Mouse (Mus musculus) midbrain, postnatal 0 days (tissue): Measurements from ENCODE around the gene Arhgap18. TPM values are rescaled to one million over a fixed set of nuclear protein-coding genes. Genes with fewer than 3 reads are reported as not detected.

Source experiments
- ATAC-seq: fragments of 200-750 bp; cut with Nextera tagmentation; 2 replicates; pipeline ENCODE4 v1.8.0; 2017; ENCODE audit warnings: moderate number of reproducible peaks, mild to moderate bottlenecking, moderate TSS enrichment, moderate library complexity; ENCODE audit not compliant: low FRiP score
- DNase-seq: peaks from one replicate; pipeline ENCODE4 v3.0.0-alpha.2; 2015; ENCODE audit warnings: low spot score
- H3K27ac ChIP-seq: fragments of 300-500 bp; sonication (generic); 2 replicates; pipeline ENCODE4 v1.5.1; 2014; ENCODE audit warnings: low read depth, mild to moderate bottlenecking, low read length, mixed read lengths
- H3K27me3 ChIP-seq: fragments of 300-500 bp; sonication (generic); 2 replicates; pipeline ENCODE4 v1.6.1; 2014; ENCODE audit warnings: low read length, control low read depth, mixed read lengths; ENCODE audit not compliant: insufficient read depth
- H3K36me3 ChIP-seq: fragments of 300-500 bp; sonication (generic); 2 replicates; pipeline ENCODE4 v1.6.1; 2014; ENCODE audit warnings: low read length, control low read depth, mixed read lengths; ENCODE audit not compliant: insufficient read depth
- H3K4me1 ChIP-seq: fragments of 300-500 bp; sonication (generic); 2 replicates; pipeline ENCODE4 v1.6.1; 2014; ENCODE audit warnings: mild to moderate bottlenecking, control low read depth, antibody characterized with exemption, low read length, mixed read lengths; ENCODE audit not compliant: insufficient read depth
- H3K4me2 ChIP-seq: fragments of 300-500 bp; sonication (generic); 2 replicates; pipeline ENCODE4 v1.6.1; 2014; ENCODE audit warnings: low read depth, mild to moderate bottlenecking, low read length, mixed read lengths; ENCODE audit not compliant: poor library complexity, severe bottlenecking
- H3K4me3 ChIP-seq: fragments of 300-500 bp; sonication (generic); 2 replicates; pipeline ENCODE4 v1.5.1; 2014; ENCODE audit warnings: low read depth, mild to moderate bottlenecking, low read length, moderate library complexity
- H3K9ac ChIP-seq: fragments of 300-500 bp; sonication (generic); replicated peaks from 2 replicates; pipeline ENCODE4 v1.6.1; 2014; ENCODE audit warnings: mild to moderate bottlenecking, low read length, moderate library complexity, mixed read lengths; ENCODE audit not compliant: poor library complexity, severe bottlenecking
- H3K9me3 ChIP-seq: fragments of 300-500 bp; sonication (generic); 2 replicates; pipeline ENCODE4 v1.6.1; 2016; ENCODE audit warnings: low read length, control low read depth
- CTCF ChIP-seq: IDR thresholded peaks from 2 replicates; pipeline ENCODE4 v1.5.1; 2016; ENCODE audit warnings: antibody characterized with exemption, mild to moderate bottlenecking
- WGBS: fragments of 180-500 bp; shearing (Covaris S2); extraction: QIAGEN DNeasy Blood & Tissue Kit; methylation state at CpG from one replicate; pipeline ENCODE4 v1.1.7; 2014; 5-methylcytosine and 5-hydroxymethylcytosine counted together
- polyA plus RNA-seq: library from polyadenylated mRNA; unstranded; fragments of >200 nt; fragmentation: Nextera tagmentation; extraction: Ambion mirVana; gene quantifications from 2 replicates; pipeline ENCODE4 v1.2.1, GENCODE M21; 2015
- total RNA-seq: library from RNA; depleted of rRNA; stranded (reverse); fragments of >200 nt; gene quantifications from 2 replicates; pipeline ENCODE4 v1.2.3, GENCODE M21; 2014; rRNA removed

Arhgap18 gene
- 9.8 and 11.5 TPM in 2 replicates for total RNA-seq
- polyA plus RNA-seq: 5.2 and 8.7 TPM in 2 replicates

DNA sequence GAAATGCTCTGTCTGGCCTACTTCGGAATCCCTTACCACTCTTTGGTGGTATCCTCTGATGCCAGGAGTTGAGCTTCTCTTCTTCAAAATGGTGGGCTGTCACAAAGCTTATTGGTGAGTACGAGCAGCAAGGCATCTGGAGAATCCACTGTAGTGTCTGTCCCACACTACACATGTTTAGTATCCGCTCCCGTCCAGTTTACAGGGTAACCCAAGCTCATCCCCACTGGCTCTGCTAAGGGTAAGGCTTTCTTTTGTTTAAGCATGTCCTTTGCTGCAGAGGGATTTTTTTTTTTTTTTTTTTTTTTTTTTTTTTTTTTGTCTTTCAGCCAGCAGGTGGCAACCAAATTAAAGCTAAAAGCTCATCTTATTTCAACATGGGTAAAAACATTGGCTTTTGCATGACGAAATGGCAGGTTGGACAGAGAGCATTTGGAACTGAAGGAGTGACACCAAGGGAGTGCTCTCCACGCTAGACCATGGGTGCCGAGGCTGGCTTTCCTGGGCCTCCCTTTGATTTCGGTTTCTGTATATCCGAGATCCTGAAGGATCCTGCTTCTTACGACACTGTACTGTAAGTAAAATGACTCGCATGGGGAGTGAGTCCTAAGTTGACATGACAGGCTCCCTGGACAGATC is at the start of gene Arhgap18:
TSS of gene Arhgap18 (plus strand) at position 493 of the 639 bp plus-strand sequence.
- no peaks in the 10 kb centered on the region for H3K36me3 ChIP-seq
- TF ChIP-seq CTCF: peak; percentile 42
- H3K4me3 ChIP-seq: no peak within 1 kb of the TSS
- no peaks in the 10 kb centered on the region for H3K27me3 ChIP-seq
- ATAC-seq: peak; percentile 60
- H3K9ac ChIP-seq: no peak within 1 kb of the TSS
- peak; percentile 17 for DNase-seq
- no peaks in the 10 kb centered on the region for H3K4me1 ChIP-seq
- peak within 1 kb of the TSS; percentile 83 for H3K27ac ChIP-seq
- H3K9me3 ChIP-seq: no peaks in the 10 kb centered on the region
- WGBS: 65% methylated on average over 11 of the region's 11 CpGs
- H3K4me2 ChIP-seq: peak within 1 kb of the TSS; percentile 23

DNA sequence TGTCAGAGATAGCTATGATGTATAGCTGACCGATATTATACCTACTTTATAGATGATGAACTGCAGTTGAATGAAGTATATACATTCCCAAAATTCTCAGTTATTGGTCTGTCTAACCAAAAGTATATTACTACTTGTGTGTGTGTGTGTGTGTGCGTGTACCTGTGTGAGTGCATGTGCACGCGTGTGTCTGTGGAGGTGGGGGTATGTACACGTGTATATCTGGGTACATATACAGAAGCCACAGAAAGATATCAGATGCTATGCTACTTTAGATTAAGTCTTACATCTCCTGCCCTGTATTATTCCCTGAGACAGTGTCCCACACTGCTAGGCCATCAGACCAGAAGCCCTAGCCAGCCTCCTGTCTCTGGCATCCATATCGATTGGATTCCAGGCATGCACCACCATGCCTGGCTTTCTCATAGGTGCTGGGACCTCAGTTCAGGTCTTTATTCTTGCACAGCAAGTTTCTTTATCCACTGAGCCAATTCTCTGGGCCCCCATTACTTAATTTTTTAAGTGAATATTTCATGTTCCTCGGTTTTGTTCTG is 42.7 kb upstream of the Arhgap18 start:
- Histone ChIP-seq H3K9ac (no peak overlapping the region), H3K4me2 (no peak overlapping the region), H3K27ac (0 out of 2 replicates have a peak overlapping the region, but pooled peaks have one; percentile 18), H3K9me3 (no peaks in the 10 kb centered on the region), H3K4me3 (no peak overlapping the region), H3K27me3 (no peaks in the 10 kb centered on the region), H3K4me1 (no peaks in the 10 kb centered on the region), H3K36me3 (no peaks in the 10 kb centered on the region)
- ATAC-seq (peak; percentile 45; the same call in 1 of the 2 replicates), DNase-seq (no peak)
- no peak for TF ChIP-seq CTCF
- WGBS: 92% methylated on average over 7 of the region's 7 CpGs

DNA sequence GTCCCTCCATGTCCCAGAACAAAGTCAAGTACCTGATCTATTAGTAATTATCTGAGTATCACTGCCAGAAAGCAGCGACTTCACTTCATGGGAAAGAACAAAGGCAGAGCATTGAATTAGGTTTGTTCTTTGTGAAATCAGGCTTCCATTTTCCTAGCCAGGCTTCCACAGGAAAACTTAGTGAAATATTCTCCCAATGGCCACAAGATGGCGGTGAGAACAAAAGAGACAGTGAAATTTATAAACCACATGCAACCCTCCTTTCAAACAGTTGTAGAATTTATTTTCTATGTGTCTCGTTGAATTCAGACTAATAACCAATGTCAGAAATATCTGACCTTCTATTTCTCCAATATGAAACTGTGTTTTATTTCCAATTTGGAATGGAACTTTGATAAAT is 42.2 kb upstream of the Arhgap18 start:
- Histone ChIP-seq H3K27me3 (no peaks in the 10 kb centered on the region), H3K27ac (0 out of 2 replicates have a peak overlapping the region, but pooled peaks have one; percentile 18), H3K4me3 (no peak overlapping the region), H3K9me3 (no peaks in the 10 kb centered on the region), H3K36me3 (no peaks in the 10 kb centered on the region), H3K4me1 (no peaks in the 10 kb centered on the region), H3K9ac (no peak overlapping the region), H3K4me2 (no peak overlapping the region)
- peak; percentile 87 for DNase-seq
- ATAC-seq: 0 out of 2 replicates have a peak, but pooled peaks have one; percentile 53
- WGBS: under 1% methylated on average over 3 of the region's 3 CpGs
- peak; percentile 87 for TF ChIP-seq CTCF

DNA sequence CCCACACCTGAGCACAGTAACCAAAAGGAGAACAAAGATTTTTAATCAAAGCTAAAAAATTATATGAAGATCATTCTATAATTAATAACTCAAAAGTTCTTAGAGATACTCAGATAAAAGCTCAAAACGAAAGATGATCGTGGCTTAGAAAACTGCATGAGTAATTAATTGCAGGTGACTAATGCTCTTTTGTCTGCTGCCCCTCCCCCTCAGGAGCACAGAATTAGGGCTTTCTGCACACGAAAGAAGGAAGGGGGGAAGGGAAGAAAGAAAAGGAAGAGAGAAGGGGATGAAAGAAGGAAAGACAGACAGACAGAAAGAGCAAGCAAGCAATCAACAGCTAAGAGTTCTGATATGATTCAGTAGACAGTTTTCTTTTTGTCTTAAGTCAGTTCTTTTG is 39.2 kb upstream of the Arhgap18 start:
- ATAC-seq (no peak), DNase-seq (no peak)
- Histone ChIP-seq H3K9me3 (no peaks in the 10 kb centered on the region), H3K36me3 (no peaks in the 10 kb centered on the region), H3K4me2 (no peak overlapping the region), H3K27ac (no peak overlapping the region), H3K4me3 (no peak overlapping the region), H3K9ac (no peak overlapping the region), H3K4me1 (no peaks in the 10 kb centered on the region), H3K27me3 (no peaks in the 10 kb centered on the region)
- whole genome bisulfite sequencing: 47% methylated on average over 3 of the region's 3 CpGs
- no peak for TF ChIP-seq CTCF

DNA sequence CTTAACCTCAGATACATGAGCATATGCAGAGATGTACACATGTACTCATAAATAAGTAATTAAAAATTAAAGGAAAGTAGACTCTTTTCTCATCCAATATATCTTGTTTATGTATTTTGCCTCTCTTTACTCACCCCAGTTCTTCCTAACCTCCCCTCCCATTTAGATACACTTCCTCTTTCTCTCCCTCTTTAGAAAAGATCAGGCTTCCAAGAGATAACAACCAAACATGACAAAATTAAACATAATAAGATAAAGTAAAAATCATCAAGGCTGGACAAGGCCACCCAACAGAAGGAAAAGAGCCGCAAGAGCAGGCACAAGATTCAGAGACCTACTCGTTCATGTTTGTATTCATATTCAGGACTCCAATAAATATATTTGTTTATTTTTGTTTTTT is 28.5 kb upstream of the Arhgap18 start:
- Histone ChIP-seq H3K4me1 (no peaks in the 10 kb centered on the region), H3K4me2 (no peak overlapping the region), H3K27me3 (no peaks in the 10 kb centered on the region), H3K4me3 (no peak overlapping the region), H3K36me3 (no peaks in the 10 kb centered on the region), H3K9me3 (0 out of 2 replicates have a peak, but pooled peaks cover 2% of the 10 kb centered on the region), H3K9ac (no peak overlapping the region), H3K27ac (no peak overlapping the region)
- 98% methylated on average over 2 of the region's 2 CpGs for WGBS
- no peak for DNase-seq
- no peak for ATAC-seq
- TF ChIP-seq CTCF: no peak

DNA sequence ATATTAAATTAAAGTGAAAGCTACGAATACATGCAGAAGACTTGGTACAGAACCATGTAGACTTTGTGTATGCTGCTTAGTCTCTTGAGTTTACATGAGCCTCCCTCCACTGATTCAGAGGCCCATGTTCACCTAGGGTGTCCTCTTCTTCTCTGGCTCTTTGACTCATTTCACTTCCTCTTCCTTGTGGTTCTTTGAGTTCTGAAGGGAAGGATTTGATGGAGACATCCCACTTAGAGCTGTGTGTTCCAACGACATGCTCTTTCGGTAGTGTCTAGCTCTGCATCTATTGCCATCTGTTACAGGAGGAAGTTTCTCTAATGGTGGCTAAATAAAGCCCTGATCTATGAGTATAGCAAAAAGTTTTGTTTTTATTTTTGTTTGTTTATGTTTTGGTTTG is 28.0 kb upstream of the Arhgap18 start:
- H3K27ac ChIP-seq: no peak overlapping the region
- H3K4me1 ChIP-seq: no peaks in the 10 kb centered on the region
- TF ChIP-seq CTCF: no peak
- WGBS: 91% methylated on average over 3 of the region's 3 CpGs
- no peak overlapping the region for H3K4me3 ChIP-seq
- H3K27me3 ChIP-seq: no peaks in the 10 kb centered on the region
- ATAC-seq (no peak), DNase-seq (no peak)
- H3K4me2 ChIP-seq: no peak overlapping the region
- no peaks in the 10 kb centered on the region for H3K36me3 ChIP-seq
- H3K9me3 ChIP-seq: 0 out of 2 replicates have a peak, but pooled peaks cover 2% of the 10 kb centered on the region
- H3K9ac ChIP-seq: no peak overlapping the region
